Mouse (Mus musculus) spleen, postnatal 4 days (tissue): ENCODE data around the gene Jam3.

Experiments
- DNase-seq, 2 experiments: peaks; one replicate each; pipeline ENCODE4 v3.0.0; 2022; ENCODE audit warnings: low spot score in 2 of 2

Gene Jam3

DNA sequence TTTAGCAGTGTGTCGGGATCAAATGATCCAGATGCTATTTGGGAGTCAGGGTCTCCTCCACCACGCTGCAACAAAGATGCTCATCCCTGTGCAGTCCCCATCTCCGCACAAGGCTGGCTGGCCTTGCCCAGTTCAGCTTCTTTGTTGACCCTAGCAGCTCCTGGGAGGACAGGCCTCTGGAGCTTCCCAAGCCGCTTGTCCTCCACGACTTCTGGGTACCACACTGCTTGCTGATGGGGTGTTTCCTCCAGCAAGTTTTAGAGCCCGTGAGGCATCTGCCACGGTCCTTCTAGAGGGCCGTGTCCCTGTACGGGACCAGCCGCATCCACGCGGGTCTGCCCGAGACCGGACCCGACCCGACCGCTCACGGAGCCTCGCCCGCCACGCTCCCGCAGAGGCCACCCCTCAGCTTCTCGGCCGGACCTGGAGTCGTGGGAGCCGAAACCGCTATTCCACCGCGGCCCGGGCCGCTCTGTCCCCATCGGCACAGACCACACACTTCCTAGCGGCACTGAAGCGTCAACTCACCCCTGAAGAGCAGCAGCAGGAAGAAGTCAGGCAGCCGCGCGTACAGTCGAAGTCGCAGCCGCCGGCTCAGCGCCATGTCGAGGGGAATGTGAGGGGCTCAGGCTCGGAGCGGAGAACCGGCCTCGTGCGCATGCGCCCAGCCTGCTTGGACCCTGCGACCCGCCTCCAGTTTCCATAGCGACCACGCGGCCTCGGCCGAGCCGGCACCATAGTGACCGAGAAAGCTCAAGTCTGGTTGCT is at the start of gene Jam3:
Gene Jam3 (minus strand): TSS at position 659 of the 768 bp plus-strand sequence.
- peak; percentile 35 to 71 for DNase-seq

DNA sequence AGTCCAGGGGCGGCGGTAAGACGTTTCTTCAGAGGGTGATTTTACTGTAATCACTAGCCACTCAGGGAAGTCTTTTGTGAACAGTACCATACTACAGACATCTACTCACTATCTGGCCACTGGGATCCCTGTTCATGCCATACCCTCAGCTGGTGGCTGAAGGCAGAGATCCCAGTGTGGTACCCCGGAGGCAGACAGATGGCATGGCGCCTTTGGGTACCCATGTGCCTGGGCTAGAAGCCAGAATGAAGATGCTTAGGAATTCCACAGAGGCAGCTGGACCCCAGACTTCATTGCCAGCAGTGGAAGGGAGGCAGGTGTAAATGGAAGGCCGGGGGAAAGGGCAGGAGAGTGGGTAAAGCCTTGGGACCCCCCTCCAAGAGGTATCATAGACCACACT is 49.0 kb upstream of the Jam3 start:
- no peak for DNase-seq

DNA sequence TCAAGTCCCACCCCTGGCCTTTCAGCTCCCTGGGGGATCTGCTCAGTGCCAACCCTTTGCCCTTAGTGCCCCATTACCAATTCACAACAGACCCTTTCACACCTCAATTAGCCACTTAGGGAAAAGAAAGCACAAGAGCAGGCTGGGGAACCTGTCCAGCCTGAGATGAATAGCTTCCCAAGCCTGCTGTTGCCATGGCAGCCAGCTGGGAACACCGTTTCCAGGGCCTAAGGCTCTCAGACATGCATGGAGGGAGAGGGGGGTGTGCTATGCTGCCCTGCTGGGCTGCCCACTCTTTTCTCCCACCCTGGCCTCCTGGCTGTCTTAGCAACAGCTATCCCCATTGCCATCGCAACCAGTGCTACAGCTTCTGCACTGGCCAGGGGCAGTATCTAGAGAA is 47.9 kb upstream of the Jam3 start:
- DNase-seq = no peak

DNA sequence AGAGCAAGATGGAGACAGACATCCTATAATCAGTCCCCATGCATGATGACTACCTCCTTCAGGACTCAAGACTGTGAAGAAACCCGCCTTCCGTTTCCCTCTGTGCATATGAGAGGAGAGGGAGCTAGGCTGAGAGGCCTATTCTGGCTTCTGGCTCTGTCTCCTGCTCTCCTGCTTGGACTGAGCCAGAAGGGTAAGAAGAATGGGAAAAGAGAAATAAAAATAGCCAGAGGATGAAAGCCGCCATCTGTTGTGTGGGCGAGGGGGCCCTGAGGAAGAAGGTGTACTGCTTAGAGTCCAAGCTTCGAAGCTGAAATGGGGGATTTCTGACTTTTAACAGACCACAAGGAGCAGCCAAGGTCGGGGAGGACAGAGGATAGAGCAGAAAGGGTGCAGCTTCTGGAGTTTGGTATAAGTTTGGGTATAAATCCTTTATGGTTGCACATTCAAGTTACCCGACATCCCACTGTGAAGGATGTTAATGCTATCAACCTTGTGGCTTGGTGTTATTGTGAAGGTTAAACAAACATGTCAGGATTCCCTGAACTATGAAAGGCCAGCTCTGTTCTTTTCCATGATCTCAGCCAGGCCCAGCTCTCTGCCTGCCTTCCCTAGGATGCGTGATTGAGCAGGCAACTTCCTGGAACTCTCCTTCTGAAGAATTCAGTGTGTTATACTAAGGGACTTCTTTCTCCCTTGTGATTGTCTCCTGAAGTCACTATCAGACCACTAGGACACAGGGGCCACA is 46.4 kb upstream of the Jam3 start:
- DNase-seq = no peak

DNA sequence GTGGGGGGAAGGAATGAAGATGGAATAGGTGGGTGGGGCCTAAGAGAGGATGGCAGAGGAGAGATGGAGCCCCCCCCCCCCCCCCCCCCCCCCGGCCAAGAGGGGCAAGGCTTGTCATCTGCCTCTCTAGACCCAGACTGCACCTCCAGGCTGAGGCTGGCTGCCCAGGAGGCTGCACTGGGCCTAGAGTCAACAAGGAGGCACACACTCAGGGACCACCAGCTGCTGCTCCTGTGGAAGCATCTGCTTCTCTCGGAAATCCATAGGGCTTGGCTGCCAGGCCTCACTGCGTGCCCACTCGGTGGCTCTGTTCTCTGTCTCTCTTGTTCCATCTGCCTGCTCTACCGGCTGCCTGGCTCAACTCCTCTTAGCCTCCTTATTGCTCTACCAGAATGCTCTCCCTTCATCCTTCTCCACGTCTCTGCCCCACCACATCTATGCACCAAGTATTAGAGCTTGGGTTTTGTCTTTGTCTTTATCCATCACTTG is 38.4 kb upstream of the Jam3 start:
- DNase-seq = no peak

DNA sequence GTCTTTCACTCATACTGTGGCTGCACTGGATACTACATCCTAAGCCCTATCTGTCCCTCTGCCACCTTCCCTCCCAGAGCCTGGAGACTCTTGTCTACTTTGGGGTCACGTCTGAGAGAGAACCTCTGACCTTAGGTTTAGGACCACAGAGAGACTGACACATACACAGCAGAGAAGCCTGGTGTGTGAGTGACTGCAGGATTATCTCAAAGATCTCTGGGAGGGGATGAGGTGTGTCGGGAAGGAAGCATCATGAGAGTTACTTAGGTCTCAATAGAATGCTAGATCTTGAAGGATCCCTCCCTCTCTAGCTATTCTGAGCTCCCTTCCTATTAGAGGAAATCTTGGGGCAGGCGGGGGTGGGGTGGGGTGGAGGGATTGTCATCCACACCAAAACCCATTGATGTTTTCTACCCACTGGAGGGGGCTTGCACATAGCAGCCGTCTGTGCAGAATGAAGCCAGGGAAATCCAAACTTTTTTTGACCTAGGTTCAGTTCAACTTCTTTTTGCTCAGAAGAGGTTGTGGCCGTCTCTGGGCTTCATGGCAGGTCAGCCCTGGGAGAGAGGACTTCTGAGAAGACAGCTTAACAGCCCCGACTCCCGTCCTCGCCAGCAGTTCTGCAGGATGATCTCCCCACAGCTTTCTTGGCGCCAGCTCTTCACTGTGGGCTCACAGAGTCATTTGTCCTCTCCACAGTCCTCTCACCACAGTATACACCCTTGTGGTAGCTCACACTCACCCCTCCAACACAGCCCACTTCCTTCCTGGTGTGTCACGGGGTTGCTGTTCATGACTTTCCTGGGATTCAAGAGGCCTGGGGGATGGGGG is 37.8 kb upstream of the Jam3 start:
- no peak for DNase-seq

DNA sequence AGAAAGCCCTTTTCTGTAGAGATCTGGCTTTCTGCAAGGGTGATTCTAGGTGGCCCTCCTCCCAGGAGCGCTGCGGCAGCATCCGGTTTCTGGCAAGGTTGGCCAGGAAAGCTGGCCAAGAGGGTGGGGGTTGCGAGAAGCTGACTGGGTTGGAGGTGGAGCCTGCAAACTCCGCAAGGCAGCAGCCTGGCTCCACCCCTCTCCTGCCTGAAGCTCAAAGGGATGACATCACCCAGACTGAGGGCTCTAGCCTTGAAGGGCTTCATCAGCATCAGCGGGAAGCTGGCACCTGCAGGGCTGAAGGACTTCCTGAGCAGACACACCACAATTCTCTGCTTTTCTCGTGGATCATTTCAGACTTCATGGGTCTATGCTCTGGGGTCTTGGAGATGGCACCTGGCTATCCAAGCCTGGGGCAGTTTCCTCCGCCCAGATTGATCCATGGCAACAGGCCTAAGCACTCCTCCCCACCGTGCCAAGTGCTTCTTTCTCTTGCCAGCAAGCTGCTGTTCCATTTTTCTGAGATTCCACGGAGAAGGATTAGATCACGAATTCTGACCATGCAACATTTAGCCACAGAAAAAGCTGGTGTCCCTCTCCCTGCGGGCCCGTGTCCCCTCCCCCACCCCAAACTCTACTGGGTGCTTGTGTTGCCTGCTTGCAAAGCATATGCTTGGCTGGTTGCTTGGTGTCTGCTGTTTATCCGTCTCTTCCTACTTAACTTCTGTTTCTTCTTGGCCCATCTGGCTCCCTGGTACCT is 37.0 kb upstream of the Jam3 start:
- DNase-seq = peak in 1 of 2 experiments; percentile 17

DNA sequence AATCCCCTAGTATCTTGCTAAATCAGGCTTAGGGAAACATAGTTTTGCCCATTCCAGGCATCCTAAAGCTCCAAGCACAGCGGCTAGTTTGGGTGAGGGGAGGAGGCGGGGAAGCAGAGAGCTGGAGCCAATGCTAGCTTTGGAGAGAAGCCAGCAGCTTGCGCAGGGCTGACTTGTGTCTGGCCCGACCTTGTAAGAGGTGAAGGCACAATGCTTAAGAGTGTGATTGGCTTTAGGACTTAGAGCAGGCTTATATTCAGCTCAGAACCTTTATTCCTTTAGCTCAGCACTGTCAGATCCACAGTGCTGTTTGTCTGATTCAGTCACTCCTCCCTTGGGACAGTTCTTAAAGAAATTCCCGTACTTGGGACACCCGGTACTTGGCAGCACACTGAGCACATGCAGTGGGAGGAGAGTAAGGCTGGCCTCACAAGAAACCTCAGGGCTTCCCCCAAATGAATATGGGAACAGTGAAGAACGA is 36.3 kb upstream of the Jam3 start:
- DNase-seq = no peak

DNA sequence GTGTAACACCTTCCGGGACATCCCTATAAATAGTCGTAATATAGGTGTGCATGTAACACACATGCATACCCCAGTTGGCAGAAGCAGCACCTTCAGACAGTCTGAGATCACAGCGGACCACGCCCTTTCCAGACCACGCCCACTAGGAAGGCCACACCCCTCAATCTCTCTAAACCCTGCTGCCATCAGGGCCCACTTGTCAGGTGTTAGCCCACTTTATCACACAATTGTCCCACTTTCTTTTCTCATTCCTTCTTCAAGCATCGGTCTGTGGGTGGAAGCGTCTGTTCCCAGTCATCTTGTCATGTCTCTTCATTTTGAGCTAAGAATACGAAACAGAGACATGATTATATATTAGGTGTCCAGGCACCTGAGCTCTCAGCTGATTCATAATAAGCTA is 35.2 kb upstream of the Jam3 start:
- DNase-seq = no peak

DNA sequence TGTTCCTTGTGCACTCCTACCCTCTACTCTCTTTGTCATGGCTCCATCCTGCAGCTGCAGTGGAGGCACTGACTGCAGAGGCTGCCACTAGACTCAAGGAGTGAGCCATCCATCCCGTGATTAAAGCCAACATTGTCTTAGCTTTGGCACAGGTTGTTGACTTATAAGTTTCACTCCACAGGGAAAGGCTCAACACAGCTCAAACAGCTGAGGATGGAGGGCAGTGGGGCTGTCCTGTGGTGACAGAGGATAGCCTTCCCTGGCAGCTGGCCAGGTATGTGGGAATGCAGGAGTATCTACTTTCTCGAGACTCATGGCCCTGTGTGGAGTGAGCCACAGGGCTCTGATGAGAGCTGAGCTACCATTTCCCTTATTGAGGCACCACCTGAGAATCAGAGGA is 34.1 kb upstream of the Jam3 start:
- DNase-seq = no peak

DNA sequence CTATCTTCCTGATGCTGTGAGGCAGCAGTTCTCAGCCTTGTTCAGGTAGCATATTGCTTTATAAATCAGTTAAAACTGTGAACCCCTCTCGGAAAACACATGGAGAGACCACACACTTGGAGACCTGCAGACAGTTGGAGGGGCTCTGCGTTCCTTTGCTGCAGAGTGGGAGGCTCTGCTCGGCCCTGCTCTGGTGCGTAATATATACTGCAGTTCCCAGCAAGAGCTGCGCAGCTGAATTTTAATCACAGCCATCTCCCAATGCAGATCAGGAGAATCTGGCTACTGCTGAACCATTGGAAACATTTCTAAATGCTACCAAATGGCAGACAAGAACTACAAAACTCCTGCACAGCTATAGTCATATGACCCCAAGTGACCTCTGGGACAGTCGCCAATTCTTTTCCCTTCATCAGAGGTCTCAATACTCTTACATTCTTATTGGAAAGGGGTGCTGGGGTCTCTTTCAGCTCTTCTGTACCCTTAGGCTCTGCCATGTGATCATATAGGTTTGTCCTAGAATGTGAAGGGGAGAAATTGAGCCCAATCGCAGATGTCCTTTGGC is 33.5 kb upstream of the Jam3 start:
- no peak for DNase-seq

DNA sequence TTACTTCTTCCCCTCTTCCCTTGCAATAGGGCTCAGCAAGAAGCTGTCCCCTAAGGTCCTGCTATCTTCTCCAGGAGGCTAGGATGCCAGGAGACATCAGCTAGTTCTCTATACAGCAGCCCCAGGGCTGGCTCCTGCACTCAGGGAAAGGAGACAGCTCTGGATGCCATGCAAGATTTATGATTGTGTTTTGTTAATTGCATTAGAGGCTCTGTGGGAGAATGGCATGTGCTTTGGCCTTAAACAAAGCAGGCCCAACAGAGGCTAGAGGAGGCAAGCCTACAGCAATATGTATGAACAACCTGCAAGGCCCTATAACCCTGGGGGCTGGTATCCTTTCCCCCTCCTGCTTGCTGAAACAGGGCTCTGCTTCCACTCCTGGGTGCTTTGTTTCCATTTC is 30.6 kb upstream of the Jam3 start:
- no peak for DNase-seq

DNA sequence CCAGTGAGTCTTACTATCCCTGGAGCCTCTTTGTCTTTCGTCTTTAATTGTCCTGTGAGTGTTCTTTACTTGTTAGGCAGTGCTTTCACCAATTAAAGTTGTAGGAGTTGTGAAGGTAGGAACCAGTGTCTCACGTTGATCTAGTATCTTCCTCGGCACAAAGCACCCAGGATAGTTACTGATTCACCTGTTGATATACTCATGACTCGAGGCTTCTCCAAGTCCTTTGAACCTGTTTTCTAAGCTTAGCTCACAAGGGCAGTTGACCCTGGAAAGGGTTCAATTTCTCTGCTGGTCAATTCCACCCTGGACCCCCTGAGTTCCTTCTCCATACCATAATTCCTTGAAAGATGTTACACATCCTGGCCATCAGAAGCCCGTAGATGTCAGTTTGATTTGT is 26.9 kb upstream of the Jam3 start:
- DNase-seq = no peak

DNA sequence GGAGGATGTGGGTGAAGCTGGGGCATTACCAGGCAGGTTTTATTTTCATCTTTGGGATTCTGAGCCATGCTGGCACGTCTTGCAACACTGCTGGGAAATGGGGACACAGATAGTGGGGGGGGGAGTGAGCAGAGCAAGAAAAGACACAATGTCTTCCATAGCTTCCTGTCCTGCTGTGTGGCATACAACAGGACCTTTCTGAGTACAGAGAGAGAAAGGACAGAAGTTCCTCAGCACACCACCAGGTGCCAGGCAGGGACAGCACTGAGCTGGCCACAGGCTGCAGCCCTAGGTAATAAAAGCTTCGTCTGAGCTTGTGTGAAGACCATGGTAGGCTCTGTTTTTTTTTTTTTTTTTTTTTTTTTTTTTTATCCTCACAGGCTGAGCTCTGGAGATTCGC is 25.3 kb upstream of the Jam3 start:
- DNase-seq = no peak

DNA sequence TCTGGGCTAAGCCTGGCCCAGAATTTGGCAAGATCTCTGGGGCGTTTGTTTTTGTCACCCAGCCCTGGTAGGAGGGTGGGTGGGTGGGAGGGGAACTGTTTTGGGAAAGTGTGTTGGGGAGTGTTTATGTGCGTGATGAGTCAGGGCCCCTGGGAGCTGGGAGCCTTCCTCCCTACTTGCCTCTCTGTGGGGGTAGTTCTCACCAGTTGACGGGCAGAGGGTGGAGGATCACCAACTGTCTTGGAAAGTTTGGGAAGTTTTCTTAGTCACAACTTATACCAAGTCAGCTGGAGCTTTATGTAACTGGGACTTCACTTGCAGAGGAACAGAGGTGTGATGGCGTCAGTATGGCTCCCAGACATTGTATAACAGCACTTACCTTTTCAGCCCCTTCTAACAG is 23.7 kb upstream of the Jam3 start:
- DNase-seq = no peak

DNA sequence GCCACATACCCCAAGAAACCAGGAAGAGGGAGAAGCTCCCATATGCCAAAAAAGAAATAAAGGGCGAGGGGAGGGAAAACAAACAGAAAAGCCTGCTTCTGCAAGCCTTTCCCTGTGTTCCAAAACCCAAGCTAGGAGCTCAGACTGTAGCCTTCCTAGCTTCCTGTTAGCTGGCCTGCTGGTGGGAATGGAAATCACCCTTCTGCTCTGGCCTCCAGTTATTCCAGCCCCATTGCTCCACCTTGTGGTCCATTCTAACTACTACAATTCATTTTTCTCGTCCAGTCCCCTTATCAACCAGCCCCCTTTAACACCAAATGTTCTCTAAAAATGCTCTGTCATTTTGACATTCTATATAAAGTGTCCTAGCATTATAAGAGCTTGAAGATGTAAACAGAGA is 20.9 kb upstream of the Jam3 start:
- no peak for DNase-seq

DNA sequence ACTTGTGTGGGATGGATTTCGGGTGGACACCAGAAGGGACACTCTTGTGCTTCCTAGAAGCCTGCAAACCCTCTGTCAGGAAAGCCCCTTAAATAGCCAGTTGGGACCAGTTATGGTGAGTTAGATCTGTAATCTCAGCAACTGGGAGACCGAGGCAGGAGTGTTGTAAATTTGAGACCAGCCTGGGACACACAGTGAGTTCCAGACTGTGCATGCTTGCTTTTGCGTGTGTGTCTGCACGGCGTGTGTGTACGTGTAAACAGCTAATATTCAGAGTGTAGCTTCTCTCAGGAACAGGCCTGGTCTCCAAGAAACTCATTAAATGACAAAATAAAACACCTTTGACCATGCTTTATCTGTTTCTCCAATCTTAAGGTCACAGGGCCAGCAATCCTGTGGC is 20.5 kb upstream of the Jam3 start:
- DNase-seq = no peak

DNA sequence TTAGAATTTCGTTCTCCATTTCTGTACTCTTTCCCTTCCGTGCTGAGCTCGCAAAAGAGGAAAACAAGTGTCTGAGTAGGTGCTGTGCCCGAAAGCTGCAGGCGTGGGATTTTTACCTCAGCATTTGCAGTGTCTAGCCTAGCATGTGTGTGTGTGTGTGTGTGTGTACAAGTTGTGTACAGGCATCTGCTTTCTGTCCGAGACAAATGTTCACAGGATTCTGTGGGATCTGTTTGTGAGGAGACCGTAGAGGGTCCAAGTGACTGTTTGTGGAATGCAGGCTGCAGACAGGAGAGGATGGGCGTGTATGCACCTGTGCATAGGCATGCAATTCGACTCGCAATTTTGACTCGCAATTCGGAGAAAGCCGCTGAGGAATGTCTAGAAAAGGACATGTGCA is 20.0 kb upstream of the Jam3 start:
- no peak for DNase-seq

DNA sequence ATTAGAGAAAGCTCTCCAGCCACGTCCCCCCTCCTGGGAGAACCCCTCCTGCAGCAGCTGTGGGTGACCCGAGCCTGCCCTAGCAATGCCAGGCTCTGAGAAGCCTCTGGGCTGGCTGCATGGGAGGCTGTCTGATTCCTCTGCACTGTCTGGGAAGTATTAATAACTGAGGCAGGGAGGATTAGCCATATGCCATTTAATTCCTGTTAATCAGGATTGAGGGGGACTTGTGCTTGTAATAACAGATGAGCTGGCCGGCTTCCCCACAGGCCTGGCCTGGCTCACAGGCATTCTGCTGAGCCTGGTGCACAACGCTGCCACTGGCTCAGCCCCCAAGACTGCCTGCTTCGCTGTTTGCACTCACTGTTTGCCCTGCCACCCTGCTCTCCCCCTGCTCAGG is 18.9 kb upstream of the Jam3 start:
- DNase-seq = no peak

DNA sequence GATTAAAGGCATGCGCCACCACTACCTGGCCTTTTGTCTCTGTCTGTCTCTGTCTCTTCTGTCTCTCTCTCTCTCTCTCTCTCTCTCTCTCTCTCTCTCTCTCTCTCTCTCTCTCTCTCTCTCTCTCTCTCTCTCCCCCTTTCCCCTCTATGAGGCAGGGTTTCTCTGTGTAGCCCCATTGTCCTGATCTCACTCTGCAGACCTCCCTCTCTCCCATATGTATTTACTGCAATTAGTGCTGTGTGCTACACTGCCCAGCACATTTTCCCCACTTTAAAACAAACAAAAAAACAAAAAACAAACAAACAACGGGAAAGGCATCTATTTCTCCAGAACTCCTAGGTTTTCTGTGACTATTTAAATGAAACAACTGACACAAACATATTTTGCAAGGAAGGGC is 18.4 kb upstream of the Jam3 start:
- DNase-seq = no peak

DNA sequence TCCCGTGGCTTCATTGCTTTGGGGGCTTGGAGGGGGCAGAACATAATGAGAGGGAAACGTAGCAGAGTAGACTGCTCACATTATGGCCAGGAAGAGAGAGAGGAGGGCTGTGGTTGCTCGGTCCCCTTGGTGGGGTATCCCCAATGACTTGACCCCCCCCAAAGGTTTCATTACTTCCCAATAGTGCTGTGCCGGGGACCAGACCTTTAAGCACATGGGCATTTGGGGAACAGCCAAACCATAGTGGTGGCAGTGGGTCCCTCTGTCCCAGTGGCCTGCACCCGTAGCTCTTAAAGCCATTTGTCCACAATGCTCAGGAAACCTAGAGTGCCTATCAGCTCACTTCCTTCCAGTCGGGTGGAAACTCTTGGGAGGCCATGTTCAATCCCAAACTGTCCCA is 17.6 kb upstream of the Jam3 start:
- no peak for DNase-seq
